Mouse (Mus musculus) stomach, embryonic 15.5 days (tissue): ENCODE measurements around the gene Afdn. TPM values are rescaled to one million over a fixed set of nuclear protein-coding genes. Genes with fewer than 3 reads are reported as not detected.
"Not testable (repeated sequence)": the region's sequence is repeated elsewhere in the genome, so short reads cannot be mapped to it uniquely, and the experiment has no call there.

Experiments used
- ATAC-seq: fragments of 200-750 bp; cut with Nextera tagmentation; 2 replicates; pipeline ENCODE4 v1.8.0; 2017; ENCODE audit warnings: low read depth, moderate number of reproducible peaks, moderate TSS enrichment; ENCODE audit not compliant: insufficient read depth, low FRiP score
- H3K27ac ChIP-seq: fragments of 300-500 bp; sonication (generic); 2 replicates; pipeline ENCODE4 v1.5.1; 2015; ENCODE audit warnings: mild to moderate bottlenecking, inconsistent platforms
- H3K27me3 ChIP-seq: fragments of 300-500 bp; sonication (generic); replicated peaks from 2 replicates; pipeline ENCODE4 v1.6.1; 2015; ENCODE audit warnings: inconsistent platforms
- H3K36me3 ChIP-seq: fragments of 300-500 bp; sonication (generic); 2 replicates; pipeline ENCODE4 v1.6.1; 2015; ENCODE audit warnings: inconsistent platforms
- H3K4me1 ChIP-seq: fragments of 300-500 bp; sonication (generic); 2 replicates; pipeline ENCODE4 v1.6.1; 2015; ENCODE audit warnings: inconsistent platforms
- H3K4me2 ChIP-seq: fragments of 300-500 bp; sonication (generic); 2 replicates; pipeline ENCODE4 v1.6.1; 2015; ENCODE audit warnings: mild to moderate bottlenecking, inconsistent platforms
- H3K4me3 ChIP-seq: fragments of 300-500 bp; sonication (generic); replicated peaks from 2 replicates; pipeline ENCODE4 v1.5.1; 2015; ENCODE audit warnings: inconsistent platforms
- H3K9ac ChIP-seq: fragments of 300-500 bp; sonication (generic); 2 replicates; pipeline ENCODE4 v1.6.1; 2015; ENCODE audit warnings: inconsistent platforms
- H3K9me3 ChIP-seq: fragments of 300-500 bp; sonication (generic); 2 replicates; pipeline ENCODE4 v1.6.1; 2016; ENCODE audit warnings: inconsistent platforms
- WGBS: fragments of 180-500 bp; shearing (Covaris S2); methylation state at CpG from one replicate; pipeline ENCODE4 v1.1.7; 2015; 5-methylcytosine and 5-hydroxymethylcytosine counted together
- polyA plus RNA-seq: library from polyadenylated mRNA; unstranded; fragments of >200 nt; fragmentation: Nextera tagmentation; extraction: Ambion mirVana; gene quantifications from 2 replicates; pipeline ENCODE4 v1.2.1, GENCODE M21; 2015

The Afdn gene
- polyA plus RNA-seq, 1 experiment from 2014 or later, result 107 TPM

- Histone ChIP-seq H3K27me3 (no peaks in the 10 kb centered on the region), H3K4me2 (no peak overlapping the region), H3K4me1 (no peaks in the 10 kb centered on the region), H3K27ac (no peak overlapping the region), H3K4me3 (no peak overlapping the region), H3K36me3 (no peaks in the 10 kb centered on the region), H3K9ac (no peak overlapping the region), H3K9me3 (no peaks in the 10 kb centered on the region)
- ATAC-seq, result no peak
- WGBS, result 57% methylated on average over 6 of the region's 6 CpGs
Measured at GRCm38 (mm10) chr17:13754940-13755339, 5.4 kb upstream of the Afdn start.

- H3K4me2 ChIP-seq, result peak overlapping the region; percentile 98
- no peak for ATAC-seq
- no peaks in the 10 kb centered on the region for H3K9me3 ChIP-seq
- 61% methylated on average over 7 of the region's 7 CpGs for WGBS
- no peaks in the 10 kb centered on the region for H3K27me3 ChIP-seq
- H3K36me3 ChIP-seq, result no peaks in the 10 kb centered on the region
- H3K9ac ChIP-seq, result no peak overlapping the region
- H3K4me1 ChIP-seq, result peaks cover 4% of the 10 kb centered on the region; the same call in 1 of the 2 replicates
- peak overlapping the region; percentile 87; the same call in 1 of the 2 replicates for H3K4me3 ChIP-seq
- H3K27ac ChIP-seq, result peak overlapping the region; percentile 89
Measured at GRCm38 (mm10) chr17:13758586-13758985, 1.8 kb upstream of the Afdn start.

GRCm38 (mm10) chr17:13759156-13759852, 1.0 kb upstream of the Afdn start:
- ATAC-seq, result no peak
- Histone ChIP-seq H3K9me3 (no peaks in the 10 kb centered on the region), H3K9ac (peak overlapping the region; percentile 46), H3K4me1 (peaks cover 4% of the 10 kb centered on the region; the same call in 1 of the 2 replicates), H3K36me3 (no peaks in the 10 kb centered on the region), H3K4me2 (peak overlapping the region; percentile 98), H3K27me3 (no peaks in the 10 kb centered on the region), H3K4me3 (peak overlapping the region; percentile 87), H3K27ac (peak overlapping the region; percentile 89)
- 17% methylated on average over 13 of the region's 13 CpGs for WGBS

- peak overlapping the region; percentile 81 for H3K9ac ChIP-seq
- H3K27ac ChIP-seq, result peak overlapping the region; percentile 89
- peak overlapping the region; percentile 98 for H3K4me2 ChIP-seq
- no peaks in the 10 kb centered on the region for H3K36me3 ChIP-seq
- no peaks in the 10 kb centered on the region for H3K27me3 ChIP-seq
- peak overlapping the region; percentile 87 for H3K4me3 ChIP-seq
- H3K4me1 ChIP-seq, result peaks cover 4% of the 10 kb centered on the region; the same call in 1 of the 2 replicates
- no peaks in the 10 kb centered on the region for H3K9me3 ChIP-seq
- peak; percentile 19 for ATAC-seq
- under 1% methylated on average over 36 of the region's 72 CpGs for whole genome bisulfite sequencing
Measured at GRCm38 (mm10) chr17:13760675-13761178, 388 bp downstream of the Afdn start.

DNA sequence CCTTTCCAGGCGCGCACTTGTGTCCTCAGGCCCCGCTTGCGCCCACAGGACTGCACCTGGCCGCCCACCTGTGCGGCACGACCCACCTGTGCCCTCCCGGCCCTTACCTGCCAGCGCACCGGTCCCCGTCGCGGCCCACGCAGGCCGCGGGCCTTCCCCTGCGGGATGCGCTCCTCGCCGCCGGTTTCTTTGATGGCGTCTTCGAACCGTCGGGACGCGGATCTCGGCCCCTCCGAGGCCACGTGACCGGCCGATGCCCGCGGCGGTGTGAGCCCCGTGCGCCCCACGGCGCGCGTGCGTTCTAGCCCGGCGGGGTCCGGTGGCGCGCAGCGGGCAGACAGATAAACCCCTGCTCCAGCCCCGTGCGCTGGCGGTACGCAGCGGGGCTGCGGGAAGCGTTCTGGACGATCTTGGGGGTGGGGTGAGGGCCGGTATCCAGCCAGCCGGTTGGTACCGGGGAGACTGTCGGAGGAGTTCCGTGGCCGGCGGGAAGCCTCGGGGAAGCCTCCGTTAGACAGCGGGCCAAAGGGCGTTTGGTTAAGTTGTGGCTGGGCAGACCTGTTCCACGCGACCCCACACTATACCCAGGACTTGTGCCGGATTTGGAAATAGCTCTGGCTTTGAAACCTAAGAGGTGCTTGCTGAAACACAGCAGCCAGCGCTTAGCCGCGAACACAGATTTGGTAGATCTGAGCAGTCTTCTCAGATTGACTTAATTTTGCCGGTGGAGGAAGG, 1.0 kb downstream of the Afdn start, which contains the start of gene Tcte2:
Tcte2 (minus strand) TSS at position 647 of the 735 bp plus-strand sequence.
- H3K27me3 ChIP-seq, result no peaks in the 10 kb centered on the region
- under 1% methylated on average over 74 of the region's 74 CpGs for WGBS
- peak; percentile 13; the same call in 1 of the 2 replicates for ATAC-seq
- peak within 1 kb of the TSS; percentile 87 for H3K4me3 ChIP-seq
- H3K36me3 ChIP-seq, result no peaks in the 10 kb centered on the region
- H3K4me1 ChIP-seq, result peaks cover 4% of the 10 kb centered on the region; the same call in 1 of the 2 replicates
- H3K4me2 ChIP-seq, result peak within 1 kb of the TSS; percentile 98
- H3K9ac ChIP-seq, result peak within 1 kb of the TSS; percentile 81
- H3K9me3 ChIP-seq, result no peaks in the 10 kb centered on the region
- peak within 1 kb of the TSS; percentile 89 for H3K27ac ChIP-seq

DNA sequence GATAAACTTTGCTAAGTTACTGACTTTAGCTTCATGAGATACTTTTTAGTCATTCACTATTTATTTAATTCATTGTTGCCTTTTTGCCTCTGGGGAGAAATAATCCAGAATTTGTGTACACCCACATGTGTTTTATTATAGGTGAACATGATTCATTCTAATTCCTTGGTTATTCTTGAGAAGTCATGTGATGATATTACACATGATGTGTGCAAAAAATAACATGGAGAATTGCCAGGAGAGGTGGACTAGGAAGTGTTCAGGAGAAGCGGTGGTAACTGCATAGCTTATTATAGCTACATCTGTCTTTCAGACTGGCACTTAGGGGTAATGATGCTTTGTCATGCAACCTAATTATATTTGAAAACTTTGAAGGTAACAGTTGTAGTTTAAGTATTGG, 3.5 kb downstream of the Afdn start:
- WGBS, result 72% methylated on average over 1 of the region's 1 CpGs
- Histone ChIP-seq H3K9me3 (no peaks in the 10 kb centered on the region), H3K4me2 (no peak overlapping the region), H3K4me3 (no peak overlapping the region), H3K9ac (no peak overlapping the region), H3K4me1 (peaks cover 4% of the 10 kb centered on the region; the same call in 1 of the 2 replicates), H3K27me3 (no peaks in the 10 kb centered on the region), H3K36me3 (no peaks in the 10 kb centered on the region), H3K27ac (no peak overlapping the region)
- ATAC-seq, result no peak

GRCm38 (mm10) chr17:13764911-13765310, 4.6 kb downstream of the Afdn start:
- H3K4me2 ChIP-seq, H3K9me3 ChIP-seq, H3K4me1 ChIP-seq, H3K27me3 ChIP-seq, H3K4me3 ChIP-seq, H3K36me3 ChIP-seq, H3K27ac ChIP-seq, H3K9ac ChIP-seq, ATAC-seq: not testable (repeated sequence)
- 79% methylated on average over 2 of the region's 2 CpGs for WGBS

- Histone ChIP-seq H3K27me3 (no peaks in the 10 kb centered on the region), H3K4me1 (0 out of 2 replicates have a peak, but pooled peaks cover 2% of the 10 kb centered on the region), H3K4me3 (no peak overlapping the region), H3K27ac (no peak overlapping the region), H3K36me3 (no peaks in the 10 kb centered on the region), H3K9ac (no peak overlapping the region), H3K4me2 (no peak overlapping the region), H3K9me3 (no peaks in the 10 kb centered on the region)
- WGBS, result 71% methylated on average over 1 of the region's 1 CpGs
- no peak for ATAC-seq
Measured at GRCm38 (mm10) chr17:13768531-13768930, 8.2 kb downstream of the Afdn start.

DNA sequence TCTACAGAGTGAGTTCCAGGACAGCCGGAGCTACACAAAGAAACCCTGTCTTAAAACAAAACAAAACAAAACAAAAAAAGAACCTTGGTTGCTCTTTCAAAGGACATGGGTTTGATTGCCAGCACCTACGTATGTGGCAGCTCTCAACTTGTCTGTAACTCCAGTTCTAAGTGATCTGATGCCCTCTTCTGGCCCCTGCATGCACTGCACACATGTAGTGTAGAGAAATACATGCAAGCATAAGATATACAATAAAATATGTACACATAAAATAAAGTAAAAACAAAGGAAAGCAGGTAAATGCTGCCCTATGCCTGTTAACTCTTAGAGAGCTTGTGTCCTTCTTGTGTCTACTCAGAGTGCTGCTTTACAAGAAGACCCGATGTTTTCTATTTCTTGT, 8.9 kb downstream of the Afdn start:
- Histone ChIP-seq H3K4me2 (no peak overlapping the region), H3K27ac (no peak overlapping the region), H3K36me3 (no peaks in the 10 kb centered on the region), H3K27me3 (no peaks in the 10 kb centered on the region), H3K4me1 (0 out of 2 replicates have a peak, but pooled peaks cover 2% of the 10 kb centered on the region), H3K9ac (no peak overlapping the region), H3K4me3 (no peak overlapping the region), H3K9me3 (no peaks in the 10 kb centered on the region)
- 94% methylated on average over 3 of the region's 3 CpGs for WGBS
- no peak for ATAC-seq

DNA sequence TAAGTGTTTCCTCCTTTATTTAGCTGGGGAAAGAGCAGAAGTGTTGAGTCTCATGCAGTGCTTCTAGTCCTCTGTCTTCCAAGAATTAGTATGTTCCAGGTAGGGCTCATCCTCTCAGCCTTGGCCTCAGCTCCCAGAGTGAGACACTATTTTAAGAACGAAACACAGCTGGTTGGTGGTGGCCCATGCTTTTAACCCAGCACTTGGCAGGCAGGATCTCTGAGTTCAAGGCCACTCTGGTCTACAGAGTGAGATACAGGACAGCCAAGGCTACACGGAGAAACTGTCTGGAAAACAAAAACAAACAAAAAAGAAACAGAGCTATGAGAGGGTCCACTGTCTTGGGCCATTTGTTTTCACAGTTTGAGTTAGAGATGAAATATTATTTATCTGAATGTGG, 17.3 kb downstream of the Afdn start:
- Histone ChIP-seq H3K36me3 (no peaks in the 10 kb centered on the region), H3K4me1 (no peaks in the 10 kb centered on the region), H3K4me3 (no peak overlapping the region), H3K27me3 (no peaks in the 10 kb centered on the region), H3K9ac (no peak overlapping the region), H3K9me3 (no peaks in the 10 kb centered on the region), H3K4me2 (no peak overlapping the region), H3K27ac (no peak overlapping the region)
- no peak for ATAC-seq
- WGBS, result 64% methylated on average over 2 of the region's 2 CpGs

DNA sequence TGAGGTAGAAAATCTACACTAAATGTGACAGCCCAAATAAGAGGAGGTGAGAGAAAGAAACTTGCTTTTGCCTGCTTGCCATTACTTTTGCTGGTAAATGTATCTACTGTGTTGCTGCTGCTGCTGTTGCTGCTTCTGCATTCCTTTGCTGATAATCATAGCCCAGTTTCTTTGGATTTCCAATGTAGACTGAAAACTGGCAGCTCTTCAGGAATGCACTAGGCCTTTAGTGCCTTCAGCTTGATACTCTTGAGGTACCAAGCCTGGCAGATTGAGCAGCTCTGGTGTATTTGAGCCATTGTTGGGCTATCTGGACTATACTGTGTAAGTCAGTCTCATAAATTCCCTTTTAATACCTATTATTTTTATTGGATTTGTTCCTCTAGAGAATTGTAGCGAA, 18.5 kb downstream of the Afdn start:
- H3K9ac ChIP-seq, result no peak overlapping the region
- no peak for ATAC-seq
- WGBS, result 100% methylated on average over 1 of the region's 1 CpGs

DNA sequence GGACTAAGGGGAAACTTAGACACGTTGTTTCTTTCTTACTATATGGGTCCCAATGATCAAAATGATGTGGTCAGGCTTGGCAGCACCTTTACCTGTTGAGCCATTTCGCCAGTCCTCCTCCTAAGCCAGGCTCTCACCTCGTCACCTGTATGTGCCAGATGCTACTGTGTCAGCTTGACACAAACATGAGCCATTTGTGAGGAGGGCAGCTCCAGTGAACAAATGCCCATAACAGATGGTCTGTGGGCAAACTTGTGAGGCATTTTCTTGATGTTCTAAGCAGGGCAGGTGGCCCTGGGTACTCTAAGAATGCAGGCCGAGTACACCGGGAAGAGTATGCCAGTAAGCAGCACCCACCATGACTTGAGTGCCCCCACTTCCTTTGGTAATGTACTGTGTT, 21.6 kb downstream of the Afdn start:
- no peak overlapping the region for H3K4me3 ChIP-seq
- no peak overlapping the region for H3K27ac ChIP-seq
- H3K9ac ChIP-seq, result no peak overlapping the region
- no peak for ATAC-seq
- no peak overlapping the region for H3K4me2 ChIP-seq
- no peaks in the 10 kb centered on the region for H3K27me3 ChIP-seq
- H3K36me3 ChIP-seq, result no peaks in the 10 kb centered on the region
- 88% methylated on average over 5 of the region's 5 CpGs for WGBS
- H3K9me3 ChIP-seq, result no peaks in the 10 kb centered on the region
- H3K4me1 ChIP-seq, result 0 out of 2 replicates have a peak, but pooled peaks cover 2% of the 10 kb centered on the region

More for the DNA sequence above, 18.5 kb downstream of the Afdn start:
- Histone ChIP-seq H3K9me3 (no peaks in the 10 kb centered on the region), H3K27ac (no peak overlapping the region), H3K36me3 (no peaks in the 10 kb centered on the region), H3K4me1 (no peaks in the 10 kb centered on the region), H3K4me3 (no peak overlapping the region), H3K27me3 (no peaks in the 10 kb centered on the region), H3K4me2 (no peak overlapping the region)
